Mouse (Mus musculus) ovary, postnatal 14 days (tissue): ENCODE measurements at regions not wholly inside any gene's neighbourhood (a gene's known extent, or its start where the extent isn't known, plus 50 kb on each side); places are given as distances from the start of the nearest gene placed in this dataset.

ENCODE experiments used
- DNase-seq: peaks from one replicate; pipeline ENCODE4 v3.0.0; 2022; ENCODE audit warnings: low spot score

DNA sequence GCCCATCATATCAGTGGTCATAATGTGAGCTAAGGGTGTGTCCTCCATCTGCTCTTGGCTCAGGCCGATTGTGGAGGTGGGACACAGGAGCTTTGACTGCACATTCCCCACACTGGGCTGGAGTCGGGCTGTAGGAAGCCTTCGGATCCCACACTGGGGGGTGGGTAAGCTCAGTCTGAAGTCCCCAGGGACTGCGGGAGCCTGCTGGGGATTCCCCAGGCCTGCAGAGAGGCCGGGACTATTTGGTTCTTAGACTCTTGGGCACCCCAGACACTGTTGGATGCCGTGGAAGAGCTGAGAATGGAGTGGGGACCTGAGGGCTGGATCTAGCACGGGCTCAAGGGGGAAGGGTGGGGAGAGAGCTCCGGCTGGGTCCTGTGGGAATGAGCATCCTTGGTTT, 547.1 kb upstream of the Nrp1 start:
- no peak for DNase-seq

DNA sequence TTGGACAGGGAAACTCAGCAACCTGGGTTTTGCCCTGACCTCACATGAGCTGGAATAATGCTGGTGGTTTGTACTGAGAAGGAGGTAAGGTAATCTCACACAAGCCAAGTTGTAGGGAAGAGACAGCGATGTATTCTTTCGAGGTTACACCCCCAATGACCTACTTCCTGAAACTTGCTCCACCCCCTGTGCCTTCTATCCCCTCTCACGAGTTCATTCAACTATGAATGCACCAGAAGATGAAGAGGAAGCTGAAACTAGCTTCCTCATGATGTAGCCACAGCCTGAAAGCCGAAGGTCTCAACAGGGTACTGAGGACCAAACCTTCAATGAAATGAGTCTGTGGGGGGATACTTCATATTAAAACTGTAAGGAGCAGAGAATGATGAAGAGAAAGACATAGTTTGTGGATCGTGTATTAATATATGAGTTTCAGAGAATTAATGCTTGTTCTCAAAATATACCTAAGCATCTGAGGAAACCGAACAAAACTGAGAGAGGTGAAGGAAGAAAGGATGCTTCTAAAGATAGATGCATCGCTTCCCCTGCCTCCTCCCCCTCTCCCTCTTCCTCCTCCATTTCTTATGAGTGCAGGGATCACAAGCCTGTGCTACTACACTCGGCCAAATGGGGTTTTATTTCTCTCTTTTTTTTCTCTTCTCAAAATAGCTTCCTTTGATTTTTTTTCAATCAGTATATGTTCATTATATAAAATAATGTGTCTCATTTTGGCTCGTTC, 543.5 kb upstream of the Nrp1 start:
- no peak for DNase-seq

DNA sequence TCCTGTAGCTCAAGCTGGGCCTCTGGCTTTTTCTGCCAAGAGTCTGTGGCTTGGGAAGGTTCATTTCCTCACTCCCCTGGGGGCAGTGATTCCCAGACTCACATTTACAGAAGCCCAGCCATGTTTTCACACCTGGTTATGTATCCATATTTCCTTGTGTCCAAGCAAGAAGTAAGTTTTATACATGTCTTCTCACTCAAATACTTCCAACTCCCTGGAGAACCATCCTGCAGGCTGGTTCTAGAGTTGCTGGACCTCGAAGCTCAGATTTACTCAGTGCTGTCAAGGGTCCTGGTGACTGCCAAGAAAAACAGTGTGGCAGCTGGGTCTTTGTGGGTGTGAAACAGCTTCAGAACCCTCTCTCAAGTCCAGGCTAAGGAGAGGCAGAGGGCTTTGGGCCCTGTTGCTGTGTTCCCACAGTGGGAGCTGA, 537.6 kb upstream of the Nrp1 start:
- DNase-seq: no peak

DNA sequence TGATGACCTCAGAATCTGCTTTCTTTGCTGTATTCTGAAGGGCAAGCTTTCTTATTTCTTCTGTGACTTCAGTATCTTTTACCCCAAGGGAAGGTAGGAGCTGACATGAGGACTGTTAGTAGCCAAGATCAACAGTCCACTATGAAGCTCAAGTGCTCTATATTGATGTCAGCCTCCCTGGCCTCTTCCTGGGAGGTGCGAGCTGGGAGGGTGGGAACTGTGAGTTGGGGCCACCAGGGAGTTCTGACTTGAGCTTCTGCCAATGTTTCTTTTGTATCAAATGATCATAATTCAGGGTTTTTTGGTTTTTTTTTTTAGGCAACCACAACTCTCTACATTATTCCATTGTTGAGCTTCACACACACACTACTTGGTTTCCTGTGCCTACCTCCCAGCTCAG, 536.8 kb upstream of the Nrp1 start:
- DNase-seq: no peak

DNA sequence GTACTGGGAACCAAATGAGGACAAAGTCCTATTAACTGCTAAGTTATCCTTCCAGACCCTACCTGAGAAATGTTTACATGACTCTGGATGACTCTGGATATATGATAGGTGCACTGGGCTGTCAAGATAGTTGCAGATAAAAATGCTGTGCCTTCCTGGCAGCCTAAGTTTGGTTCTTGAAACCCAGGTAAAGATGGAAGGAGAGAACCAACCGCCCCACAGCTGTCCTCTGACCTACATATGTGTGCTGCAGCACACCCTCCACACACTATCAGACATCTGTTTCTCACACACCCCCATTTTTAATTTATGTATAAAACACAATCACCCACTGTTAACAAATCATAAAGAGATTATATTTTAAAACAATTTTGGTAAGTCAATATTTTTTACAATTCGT, 533.4 kb upstream of the Nrp1 start:
- DNase-seq: no peak

DNA sequence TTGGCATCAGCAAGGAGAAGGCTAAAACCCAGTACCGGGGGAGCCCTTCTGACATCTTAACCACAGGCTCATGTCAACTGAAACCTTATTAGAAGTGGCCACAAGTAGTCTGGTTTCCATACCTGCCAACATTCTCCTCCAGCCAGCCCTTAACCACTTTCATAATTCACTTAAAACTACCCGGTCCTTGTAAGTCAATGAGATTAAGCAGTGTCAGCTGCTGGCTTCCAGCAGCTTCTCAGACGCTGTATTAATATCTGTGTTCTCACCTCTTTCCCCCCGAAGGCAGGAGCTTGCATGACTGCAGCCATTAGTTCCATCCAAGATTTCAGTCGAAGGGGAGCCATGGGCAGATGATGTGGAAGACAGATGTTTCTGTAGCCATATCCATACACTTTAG, 530.6 kb upstream of the Nrp1 start:
- DNase-seq: no peak

DNA sequence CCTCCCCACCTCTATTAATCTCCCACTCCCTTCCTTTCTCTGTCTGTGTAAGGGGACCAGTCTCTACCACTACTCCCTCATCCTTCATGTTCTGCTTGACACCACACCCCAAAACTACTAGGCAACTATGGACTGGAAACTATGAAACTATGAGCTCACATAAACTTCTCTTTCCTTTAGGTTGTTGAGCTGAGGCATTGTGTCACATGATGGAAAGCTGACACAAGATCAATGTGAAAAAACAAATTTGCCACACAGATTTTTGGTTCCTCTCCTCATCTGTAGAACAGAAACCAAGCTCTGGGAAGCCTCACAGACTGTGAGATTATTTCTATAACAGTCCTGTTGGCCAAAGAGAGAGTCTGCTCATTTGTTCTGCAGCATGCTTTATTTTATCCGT, 528.7 kb upstream of the Nrp1 start:
- no peak for DNase-seq

DNA sequence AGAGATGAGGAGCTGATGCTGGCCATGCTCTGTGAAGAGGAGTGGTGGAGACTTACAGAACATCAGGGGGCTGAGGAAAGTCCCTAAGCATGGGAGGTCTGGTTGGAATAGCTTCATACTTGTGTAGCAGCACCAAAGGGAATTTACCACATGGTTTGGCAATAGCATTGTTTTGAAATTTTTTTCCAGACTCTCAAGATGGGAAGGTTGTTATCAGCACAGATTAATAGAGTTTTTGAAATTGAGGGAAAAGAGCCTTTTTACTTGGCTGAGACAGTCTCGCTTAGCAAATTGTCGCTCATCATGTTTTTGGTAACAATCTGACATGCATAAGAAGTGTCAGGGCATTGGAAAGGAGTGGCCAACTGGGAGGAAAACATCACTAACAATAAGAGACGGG, 524.4 kb upstream of the Nrp1 start:
- no peak for DNase-seq

DNA sequence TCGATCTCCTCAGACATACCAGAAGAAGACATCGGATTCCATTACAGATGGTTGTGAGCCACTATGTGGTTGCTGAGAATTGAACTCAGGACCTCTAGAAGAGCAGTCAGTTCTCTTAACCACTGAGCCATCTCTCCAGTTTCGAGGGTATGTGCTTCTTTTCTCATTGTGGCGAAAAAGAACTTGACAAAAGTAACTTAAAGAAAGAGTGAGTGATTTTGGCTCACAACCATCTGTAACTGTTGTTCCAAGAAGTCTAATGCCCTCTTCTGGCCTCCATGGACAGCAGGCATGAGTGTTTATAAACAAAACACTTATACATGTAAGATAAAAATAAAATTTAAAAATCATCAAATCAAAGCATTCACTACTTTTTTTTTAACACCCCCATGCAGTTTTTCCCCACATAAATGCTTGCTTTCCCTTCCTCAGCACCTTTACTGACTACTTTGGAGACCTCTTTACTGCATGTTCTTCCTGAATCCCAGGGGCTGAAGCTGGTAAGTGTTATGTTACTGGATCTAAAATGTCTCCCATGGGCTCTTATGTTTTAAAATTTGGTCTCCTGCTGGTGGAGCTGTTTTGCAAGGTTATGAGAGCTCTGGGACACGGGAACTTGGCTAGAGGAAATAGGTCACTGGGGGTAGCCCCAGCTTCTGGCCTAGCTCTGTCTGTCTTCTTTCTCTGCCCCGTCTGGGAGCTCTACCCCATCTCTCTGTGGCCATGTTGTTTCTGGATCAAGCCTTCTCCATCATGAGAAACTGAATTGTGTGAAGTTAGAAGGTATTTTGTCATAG, 521.8 kb upstream of the Nrp1 start:
- DNase-seq: no peak

DNA sequence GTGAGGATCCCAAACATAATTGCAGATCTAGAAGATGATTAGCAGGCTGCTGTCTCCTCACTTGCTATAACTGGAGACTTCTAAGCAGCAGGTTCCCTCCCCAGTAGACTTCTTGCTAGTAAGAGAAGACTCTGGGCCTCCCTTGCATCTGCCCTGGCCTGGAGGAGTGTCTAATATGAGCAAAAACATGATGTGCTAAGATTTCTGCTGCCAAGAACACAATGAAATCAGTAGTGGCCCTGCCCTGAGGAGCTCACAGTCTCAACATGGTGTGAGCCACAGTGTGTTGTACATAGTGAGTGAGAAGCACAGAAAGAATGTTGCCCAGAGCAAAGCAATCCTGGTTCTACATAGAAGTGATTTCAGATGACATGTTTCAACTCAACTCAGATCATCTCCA, 520.1 kb upstream of the Nrp1 start:
- no peak for DNase-seq

DNA sequence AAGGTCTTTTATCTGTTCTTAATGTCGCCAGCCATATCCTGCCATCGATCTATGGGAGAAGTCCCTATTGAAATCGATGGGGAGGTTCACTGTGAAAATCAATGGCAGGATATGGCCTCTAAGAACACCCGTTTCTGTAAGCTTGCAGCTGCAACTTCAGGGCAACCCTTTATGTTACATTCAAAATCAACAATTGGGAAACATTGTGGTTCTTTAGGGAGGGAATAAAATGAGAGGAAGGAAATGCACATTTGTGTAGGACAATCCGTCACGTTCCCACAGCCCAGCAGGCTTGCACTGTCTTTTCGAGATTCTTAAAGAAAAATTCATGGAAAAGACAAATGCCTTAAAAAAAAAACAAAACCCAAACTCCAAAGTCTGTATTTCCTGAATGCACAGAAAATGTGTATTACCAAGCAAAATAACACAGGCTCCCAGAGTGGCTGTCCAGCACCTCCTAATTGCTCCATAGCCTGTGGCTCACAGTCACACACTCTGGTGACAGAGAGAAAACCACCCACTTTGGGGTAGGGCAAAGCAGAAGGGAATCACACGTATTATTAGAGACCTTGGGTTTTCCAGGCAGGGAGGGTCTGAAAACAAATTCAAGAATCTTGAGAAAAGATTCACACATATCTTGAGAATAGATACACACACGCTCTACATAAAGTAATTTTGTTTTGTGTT, 510.9 kb upstream of the Nrp1 start:
- DNase-seq: no peak

DNA sequence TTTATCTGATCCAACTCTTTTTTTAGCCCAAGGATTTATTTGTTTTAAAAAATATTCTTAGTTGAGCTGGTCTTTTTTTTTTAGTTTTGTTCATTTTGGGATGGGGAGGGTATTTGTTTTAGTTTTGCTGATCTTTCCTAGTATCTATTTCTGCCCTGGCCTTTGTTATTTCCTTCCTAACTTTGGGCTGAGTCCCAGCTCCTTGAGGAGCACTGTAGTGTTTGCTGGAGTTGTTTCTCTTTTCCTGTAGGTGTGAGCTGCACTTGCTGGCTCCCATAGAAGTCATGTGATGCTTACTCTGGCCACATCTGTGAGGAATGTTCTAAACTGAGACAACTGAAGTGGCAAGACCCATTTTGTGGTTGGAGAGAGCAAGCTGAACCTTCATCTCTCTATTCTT, 508.5 kb upstream of the Nrp1 start:
- no peak for DNase-seq

DNA sequence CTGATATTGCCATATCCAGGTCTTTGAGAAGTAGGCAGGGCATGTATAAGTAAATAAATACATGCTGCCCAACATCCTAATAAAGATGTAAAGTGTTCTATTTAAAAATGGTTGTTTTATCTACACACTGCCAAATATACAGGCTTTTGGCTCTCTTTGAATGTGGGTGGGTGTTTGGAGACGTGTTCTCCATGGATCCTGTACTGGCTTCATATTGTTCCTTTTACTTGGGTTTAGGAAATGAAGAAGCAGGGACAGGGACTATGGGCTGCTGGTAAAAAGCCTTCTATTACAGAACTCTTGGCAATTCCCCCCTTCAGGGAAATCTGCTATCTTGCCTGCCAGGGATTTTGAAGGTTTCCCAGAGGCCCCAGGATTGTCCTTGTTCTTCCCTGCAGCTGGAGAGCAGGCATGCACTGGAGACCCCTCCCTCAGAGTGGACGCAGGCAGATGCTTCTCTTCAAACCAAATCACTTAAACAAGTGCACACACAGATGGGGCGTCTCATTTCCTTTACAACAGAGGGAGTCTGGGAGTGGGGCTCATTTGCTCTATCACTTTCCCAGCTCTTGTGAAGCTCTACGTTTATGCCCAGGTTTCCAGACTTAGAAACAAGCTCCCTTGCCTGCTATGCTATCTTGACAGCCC, 502.6 kb upstream of the Nrp1 start:
- no peak for DNase-seq

DNA sequence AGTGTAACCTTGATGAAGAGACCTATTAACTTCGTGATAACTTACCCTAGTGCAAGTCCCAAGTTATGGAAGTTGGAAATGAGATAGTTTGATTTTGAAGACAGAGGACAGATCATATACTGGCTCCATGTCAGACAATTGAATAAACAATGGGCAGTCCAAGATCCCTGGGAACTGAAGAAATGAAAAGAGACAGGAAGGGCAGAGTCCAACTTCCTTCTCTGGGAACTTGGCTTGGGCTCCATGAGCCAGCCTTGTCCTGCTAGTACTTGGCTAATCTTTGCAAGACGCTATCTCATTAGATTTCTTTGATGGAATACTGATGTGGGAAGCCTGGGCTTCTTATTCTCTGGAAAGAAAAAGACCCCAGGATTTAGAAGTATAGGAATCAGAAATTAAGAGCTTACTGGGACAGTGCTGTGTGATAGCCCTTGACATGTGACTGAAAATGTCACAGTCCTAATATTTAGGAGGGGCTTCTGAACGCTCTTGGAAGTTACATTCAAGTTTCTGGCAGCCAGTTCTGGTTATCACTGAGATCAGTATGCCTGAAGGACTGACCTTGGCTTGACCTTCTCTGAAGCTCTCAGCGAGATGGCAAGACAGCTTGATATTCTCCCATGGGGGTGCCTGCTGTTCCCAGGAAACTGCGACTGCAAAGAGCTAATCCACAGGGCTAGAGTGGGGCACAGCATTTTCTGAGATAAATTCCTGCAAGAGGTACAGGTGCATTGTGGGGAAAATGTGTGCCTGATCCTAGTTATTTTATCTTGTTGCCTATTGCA, 501.9 kb upstream of the Nrp1 start:
- no peak for DNase-seq

DNA sequence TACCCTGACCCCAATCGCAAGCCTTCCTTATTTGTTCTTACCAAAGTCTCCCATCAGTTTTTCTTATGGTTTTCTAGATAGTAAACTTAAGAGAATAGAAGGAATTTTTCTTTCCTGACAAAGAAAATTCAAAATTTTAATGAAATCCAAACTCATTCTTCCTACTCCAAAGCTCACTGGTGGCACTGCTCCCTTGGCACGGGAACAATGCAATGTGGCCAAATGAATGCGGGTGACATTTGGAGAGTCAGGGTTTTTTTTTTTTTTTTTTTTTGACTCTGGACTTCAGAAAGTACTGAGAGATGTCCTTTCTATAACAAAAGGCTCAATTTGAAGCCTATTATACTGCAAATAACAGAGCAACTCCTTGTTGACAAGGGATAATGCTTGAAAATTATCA, 499.4 kb upstream of the Nrp1 start:
- no peak for DNase-seq

DNA sequence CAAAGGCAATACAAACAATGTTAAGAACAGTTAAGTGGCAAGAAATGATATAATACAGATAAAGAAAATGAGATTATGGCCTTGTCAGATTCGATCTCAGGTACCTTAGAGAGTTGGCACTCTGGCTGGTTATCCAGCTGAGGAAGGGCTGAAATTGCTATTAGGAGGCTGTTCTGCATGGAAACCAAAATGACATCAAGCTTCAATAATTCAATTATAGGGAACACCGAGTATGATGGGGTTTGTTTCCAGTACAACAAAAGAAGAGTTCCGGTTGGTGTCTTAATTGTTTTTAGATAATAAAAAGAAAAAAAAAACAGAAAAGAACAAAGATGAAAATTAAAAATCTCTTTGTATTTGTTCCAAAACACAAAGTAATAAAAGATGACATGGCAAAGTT, 498.0 kb upstream of the Nrp1 start:
- DNase-seq: no peak

DNA sequence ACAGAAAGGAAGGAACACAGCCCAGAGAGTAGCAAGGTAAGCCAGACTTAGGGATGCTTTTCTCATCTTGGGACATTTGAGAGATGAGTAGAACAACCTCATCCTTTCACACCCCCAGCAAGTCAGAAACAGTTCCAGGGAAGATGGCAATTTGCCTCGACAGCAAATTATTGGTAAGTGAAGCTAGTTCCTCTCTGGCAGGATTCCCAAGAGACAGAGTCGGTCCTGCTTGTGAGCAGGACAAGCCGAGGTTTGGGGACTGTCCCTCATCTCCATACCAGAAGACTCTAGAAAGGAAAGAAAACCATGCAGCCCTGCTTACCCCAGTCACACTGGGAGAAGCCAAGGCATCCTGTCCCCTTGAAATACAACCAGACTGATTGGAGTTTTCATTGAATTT, 497.5 kb upstream of the Nrp1 start:
- no peak for DNase-seq

DNA sequence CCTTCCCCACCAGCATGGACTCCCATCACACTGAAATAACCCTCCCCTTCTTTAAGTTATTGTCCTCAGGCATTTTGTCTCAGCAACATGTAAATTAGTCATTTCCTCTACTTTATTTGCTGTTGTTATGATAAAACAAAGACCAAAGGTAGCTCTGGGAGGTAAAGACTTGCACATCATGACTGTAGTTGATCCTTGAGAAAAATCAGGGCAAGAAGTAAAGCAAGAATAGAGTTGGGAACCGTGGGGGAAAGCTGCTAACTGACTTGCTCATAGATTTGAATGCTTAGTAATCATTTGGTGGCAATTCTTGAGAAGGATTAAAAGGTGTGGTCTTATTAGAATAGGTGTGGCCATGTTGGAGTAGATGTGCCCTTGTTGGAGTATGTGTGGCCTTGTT, 473.8 kb upstream of the Nrp1 start:
- DNase-seq: no peak

DNA sequence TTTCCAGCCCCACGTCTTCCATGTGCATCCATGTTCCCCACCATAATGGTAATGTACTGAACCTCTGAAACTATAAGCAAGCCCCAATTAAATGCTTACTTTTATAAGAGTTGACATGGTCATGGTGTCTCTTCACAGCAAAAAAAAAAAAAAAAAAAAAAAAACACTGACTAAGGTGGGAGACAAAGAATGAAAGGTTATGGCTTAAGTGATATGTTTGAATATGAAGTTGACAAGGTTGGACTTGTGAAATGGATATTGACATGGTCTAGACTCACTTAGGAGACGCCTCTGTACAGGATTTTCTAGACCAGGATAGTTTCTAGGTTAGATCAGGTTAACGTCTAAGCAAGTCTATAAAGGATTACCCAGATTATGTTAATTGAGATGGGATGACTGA, 473.2 kb upstream of the Nrp1 start:
- no peak for DNase-seq

DNA sequence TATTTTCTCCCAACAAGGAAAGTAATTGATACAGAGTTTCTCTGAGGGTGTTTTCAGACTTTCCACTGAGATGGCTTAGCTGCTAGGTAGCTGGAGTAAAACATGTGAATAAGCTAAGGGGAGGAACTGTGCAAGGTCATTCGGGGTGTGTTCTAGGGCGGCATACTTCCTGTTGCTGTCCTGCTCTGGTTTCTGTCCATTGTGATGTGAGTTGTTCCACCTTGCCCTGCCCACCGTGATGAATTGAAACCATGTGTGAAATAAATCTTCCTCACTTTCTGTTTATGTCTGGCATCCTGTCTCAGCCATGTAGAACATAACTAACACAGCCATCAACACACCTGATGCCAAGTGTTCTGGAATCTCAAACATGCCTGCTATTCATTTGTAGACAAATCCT, 472.6 kb upstream of the Nrp1 start:
- no peak for DNase-seq

DNA sequence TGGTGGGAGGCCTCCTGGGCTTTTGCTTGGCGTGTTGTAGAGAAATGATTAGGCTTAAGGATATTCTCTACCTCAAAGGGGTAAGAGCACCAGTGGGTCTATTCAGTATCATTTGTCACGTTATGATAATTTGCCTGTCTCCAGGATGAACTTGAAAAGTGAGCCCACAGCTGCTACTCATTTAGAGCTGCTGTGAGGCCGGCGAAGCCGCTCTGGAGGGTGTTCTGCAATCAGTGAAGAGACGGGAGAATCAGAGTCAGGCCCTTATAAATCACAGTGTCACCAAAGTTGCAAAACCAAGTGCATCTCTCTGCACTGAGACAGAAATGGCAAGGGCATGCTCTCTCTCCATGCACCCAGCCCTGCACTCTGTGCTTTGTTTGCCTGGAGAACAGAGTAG, 467.7 kb upstream of the Nrp1 start:
- no peak for DNase-seq

DNA sequence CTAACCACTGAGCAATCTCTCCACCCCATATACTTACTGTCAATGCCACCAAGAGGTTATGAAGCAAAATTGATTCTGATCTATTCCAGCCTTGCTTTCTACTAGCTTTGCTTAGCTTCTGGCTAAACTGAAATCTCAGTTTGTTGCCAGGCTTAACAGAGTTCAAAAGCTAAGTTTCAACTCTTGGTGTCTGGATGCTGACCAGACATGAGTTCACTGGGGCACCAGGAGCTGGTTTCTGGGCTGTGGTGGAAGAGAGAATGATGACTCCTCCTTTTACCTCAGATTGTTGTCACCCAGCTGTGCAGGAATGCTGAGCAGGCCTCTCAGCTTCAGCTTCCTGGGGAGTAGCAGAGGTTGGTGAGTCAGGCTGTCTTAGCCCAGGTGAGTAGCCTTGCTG, 464.1 kb upstream of the Nrp1 start:
- DNase-seq: no peak
